Mouse (Mus musculus): Measurements from ENCODE around the gene Pard3b. TPM values are rescaled to one million over a fixed set of nuclear protein-coding genes. Genes with fewer than 3 reads are reported as not detected.
A peak's percentile ranks its signal among the peaks of the same experiment; 100 is the strongest.

The Pard3b gene
- total RNA-seq, 2 experiments from 2014 or later: 12.6 to 13.0 TPM

DNA sequence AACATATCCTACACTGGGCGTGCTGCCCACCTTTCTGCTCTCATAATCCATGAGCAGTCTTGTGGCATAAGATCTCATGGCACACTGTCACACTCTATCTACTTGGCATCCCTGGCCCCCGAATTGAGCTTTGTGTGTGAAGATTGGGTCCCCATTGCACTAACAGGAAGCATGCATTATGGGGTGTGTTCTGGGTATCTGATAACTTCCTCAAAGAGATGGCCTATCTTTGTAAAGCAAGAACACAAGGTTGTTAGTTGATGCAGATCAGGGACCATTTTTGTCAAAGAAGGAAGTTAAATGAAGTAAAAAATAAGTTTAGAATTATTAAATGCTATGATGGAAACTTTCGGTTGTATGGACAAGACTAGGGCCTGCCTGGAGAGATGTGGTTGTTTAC lies 755.9 kb downstream of the Pard3b start:
- no peak for DNase-seq

DNA sequence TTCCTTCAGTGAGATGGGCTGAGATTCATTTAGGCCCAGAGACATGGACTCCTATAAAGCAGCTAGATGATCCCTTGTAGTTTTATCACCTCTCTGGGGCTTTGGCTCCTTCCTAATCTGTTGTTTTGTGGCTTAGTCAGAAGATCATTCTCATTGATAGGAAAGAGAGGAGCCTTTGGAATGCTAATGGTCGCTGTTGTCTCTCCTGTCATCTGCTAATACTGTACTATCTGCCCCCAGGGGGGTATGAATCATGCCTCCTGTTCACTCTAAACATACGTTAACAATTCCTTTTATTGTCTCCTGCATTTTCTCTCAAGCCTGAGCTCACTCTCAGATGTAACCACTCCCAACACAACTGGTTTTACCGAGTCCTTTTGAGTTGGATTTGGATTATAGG lies 759.6 kb downstream of the Pard3b start:
- DNase-seq: no peak

DNA sequence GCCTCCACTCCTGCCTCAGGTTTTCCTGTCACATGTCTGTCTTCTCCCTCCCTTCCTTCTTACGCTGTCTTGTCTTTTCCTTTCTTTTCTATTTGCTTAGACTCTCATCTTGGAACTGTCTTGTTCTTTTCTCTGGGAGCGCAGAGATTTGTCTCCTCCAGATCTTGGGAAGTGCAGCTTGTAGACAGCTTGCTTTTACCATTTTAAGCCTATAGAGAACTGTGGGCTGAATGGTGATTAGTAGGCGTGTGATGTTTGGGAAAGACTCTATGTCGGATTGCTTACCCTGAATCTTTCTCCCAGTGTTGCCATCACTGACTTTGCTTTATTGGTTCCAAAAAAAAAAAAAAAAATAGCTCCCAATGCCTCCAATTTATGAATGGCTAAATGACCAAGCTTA lies 760.1 kb downstream of the Pard3b start:
- no peak for DNase-seq

DNA sequence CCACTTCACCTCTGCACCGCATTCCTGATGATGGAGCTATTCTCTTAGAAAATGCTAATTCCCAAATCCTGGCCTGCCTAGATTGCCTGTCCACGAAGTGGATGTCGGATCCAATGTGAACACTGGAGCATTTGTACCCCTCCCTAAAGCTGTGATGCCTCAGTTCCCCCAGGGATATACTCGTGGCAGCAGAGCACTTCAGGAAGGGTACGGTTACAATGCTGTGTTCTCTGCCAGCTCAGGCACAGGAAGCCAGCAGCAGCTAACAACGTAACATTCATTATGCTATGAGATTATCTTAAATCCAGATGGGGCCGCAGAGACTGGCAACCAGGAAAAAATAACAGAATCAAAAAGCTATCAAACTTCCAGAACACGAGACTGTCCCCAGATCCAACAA lies 766.4 kb downstream of the Pard3b start:
- DNase-seq: peak; percentile 14 to 41

DNA sequence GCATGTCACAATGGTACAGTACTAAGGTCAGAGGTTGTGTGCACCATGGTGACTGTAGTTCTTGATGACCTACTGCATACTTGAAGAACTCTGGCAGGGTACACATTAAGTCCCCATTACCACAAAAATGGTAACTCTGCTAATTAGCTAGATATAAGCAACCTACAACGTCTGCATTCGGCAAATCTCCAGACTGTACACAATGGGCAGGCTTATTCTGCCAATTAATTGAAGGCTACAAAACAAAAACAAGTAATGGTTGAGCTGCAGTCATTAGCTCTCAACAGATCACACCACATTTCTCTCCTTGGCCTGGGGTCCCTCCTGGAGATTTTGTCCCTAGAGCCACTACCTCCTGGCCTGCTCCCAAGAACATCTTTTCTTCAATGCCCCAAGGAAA lies 772.7 kb downstream of the Pard3b start:
- no peak for DNase-seq

DNA sequence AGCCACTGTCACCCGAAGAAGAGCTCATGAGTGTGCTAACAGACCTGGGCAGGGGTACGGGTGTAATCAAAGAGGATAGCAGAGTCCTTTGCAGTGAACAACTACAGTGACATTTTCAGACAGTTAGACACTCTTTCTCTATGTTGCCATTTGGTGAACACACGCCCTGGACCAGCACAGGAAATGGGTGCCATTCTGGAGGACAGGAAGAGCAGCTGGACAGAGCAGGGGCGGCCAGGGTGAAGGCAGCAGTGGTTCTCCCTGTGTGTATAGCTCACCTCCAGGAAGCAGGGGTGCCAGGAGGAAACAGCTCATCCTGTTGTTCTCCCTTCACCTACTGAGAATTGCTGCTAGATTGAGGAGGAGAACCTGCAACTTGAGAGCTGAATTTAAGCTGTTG lies 773.4 kb downstream of the Pard3b start:
- no peak for DNase-seq

DNA sequence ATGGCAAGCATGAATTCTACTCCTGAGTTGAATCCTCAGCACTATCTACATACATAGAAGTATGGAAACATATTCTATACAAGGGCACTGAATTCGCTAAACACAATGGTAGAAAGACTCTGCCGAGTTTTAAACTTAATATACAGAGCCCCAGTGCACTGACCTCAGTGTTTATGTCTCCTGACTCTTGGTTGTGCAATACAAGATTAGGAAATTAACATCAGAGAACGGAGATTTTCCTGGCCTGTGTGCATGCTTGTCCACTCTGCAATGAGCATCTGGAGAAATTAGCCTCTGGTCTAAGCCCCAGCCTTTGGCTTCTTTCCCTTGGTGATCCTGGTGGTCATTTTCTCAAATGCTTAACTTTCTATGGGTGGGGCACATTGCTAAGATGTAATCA lies 774.4 kb downstream of the Pard3b start:
- no peak for DNase-seq

DNA sequence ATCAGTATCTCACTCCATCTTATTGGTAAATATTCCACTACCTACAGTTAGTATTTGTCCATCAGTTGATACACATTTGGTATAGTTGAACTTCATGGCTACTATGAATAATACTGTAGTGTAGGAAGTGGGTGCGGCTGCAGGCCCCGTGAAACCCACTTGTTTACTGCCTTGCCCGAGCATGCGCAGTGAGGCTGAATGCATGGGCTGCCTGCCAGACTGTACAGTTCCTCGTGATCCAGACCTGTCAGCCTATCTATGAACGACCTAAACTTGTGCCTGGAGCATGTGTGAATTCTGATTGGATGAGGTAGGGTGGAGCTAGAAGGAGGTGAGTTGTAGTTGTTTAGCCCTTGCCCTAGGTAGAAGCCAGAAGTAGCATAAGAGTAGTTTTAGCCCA lies 775.9 kb downstream of the Pard3b start:
- no peak for DNase-seq

DNA sequence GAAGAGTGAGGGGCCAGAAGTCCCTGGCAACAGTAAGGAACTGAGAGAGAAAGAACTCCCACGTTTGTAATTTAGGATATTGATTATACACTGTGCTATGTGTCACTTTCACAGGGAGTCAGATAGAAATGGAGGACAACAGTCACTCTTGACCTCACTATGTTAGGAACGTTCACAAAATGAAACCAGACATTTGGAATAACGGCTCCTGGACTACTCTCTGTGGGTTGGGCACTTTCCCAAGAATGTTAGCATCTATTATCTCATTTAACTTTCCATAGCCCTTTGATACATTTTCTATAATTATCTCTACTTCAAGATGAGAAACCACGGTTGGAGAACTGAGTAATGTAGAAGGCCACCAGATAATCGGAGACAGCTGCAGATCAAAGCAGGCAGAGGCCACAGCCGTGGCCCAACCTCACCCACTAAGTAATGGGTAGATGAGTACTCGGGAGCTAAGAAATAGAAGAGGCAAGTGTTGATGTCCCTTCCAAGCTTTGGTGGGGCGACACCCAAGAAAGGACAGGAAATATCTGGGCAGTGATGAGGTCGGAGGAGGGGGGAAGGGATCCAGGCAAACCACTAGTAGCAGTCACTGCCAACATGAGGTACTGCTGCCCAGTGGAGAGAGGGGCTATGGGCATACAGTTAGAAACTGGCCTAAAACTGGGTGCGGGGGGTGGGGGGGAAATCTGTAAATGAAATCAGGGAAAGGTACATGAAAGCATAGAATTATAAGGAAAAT lies 778.2 kb downstream of the Pard3b start:
- DNase-seq: peak in 1 of 2 experiments; percentile 13

DNA sequence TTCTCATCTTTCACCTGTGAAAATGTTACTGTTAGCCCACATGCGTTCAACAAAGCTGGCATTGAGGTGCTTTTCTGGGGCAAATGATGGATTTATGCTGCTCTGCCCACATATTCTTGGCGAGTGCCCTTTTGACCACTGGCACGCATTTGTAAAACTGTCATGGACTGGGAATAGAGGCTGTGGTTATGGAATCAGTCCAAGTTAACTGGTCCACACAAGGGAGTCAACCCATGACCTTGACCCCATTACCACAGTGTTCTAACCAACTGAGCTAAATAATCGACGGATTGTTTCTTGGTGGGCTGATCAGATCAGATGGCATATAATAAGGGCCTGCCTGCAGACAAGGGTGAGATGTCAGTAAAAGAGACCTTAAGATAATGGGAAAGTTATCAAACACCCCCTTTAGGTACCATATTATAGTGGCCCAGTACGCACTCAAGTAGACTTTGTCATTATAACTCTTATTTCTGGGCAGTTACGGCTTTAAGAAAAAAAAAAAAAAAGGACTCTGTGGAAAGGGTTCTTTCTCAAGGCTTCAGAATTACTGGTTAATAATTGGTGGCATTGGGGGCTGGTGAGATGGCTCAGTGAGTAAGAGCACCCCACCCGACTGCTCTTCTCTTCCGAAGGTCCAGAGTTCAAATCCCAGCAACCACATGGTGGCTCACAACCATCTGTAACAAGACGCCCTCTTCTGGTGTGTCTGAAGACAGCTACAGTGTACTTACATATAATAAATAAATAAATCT lies 784.4 kb downstream of the Pard3b start:
- DNase-seq: no peak

DNA sequence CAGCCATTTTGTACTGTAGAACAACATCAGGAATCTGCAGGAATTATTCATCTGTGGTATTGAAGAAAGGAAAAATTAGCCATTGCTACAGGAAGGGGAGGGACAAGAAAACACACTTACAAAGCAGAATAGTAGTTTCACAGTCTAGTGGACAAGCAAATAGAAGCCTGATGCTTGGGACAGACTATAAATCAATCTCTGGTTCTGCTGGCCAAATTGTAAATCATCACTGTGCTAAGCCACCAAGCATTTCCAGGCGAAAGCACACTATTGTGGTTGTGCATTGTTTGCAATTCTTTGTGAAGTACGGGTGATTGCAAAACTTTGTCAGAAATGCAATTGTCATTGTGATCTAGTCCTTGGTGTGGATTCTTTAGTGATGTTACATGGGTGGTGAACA lies 786.7 kb downstream of the Pard3b start:
- no peak for DNase-seq

DNA sequence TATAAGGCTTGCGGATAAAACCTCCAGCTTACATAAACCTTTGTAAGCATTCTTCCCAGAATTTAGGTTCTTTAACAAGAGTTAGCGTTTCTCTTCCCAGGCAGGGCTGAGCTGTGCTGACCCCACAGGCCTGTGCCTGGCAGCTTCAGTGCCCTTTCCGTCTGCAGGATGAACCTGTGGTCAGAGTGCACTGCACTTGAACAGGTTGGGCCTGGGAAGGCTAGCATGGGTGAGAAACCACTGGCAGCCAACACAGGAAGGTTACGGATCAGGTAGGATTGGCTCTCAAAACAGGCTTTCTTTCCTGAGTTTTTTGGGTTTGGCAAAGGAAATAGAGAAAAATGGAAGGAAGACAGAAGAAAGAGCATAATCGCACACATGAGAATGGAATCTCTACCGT lies 790.1 kb downstream of the Pard3b start:
- no peak for DNase-seq

DNA sequence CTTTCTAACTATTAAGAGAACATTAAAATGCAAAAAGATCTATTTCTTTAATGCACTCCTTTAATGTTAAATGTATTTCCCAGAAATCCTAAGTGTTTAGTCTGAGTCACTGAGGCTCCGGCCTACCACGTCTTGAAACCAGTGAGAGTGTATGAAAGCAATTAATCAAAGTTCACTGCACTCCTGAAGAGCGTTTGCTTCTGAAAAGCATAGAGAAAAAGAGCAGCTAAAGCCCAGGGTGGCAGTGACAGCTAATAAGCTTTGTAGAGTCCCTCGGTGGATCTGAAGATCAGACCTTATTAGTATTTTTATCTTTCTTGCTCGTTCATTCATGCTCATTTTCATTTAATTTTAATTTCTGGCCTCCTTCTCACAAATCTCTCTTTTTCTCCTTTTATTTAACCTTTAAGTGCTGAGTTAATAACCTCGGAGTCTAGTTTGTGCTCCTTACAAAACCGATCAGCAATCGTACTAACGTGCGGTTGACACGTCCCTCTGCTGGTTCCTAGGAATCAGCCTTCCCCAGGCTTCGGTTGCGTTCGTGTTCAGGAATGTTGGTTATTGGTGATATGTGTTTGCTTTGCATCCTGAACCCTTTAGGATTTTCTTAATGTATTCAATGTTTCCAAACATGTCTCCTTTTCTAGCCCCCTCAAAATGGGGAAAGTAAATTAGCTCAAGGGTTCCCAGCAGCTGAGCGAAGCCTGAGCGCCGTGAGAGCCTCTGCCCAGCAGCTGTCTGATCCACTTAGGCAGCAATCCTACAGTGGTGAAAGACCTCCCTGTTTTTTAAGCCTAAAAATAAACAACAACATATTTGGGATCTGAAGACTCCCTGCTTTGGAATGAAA lies 790.9 kb downstream of the Pard3b start:
- no peak for DNase-seq

DNA sequence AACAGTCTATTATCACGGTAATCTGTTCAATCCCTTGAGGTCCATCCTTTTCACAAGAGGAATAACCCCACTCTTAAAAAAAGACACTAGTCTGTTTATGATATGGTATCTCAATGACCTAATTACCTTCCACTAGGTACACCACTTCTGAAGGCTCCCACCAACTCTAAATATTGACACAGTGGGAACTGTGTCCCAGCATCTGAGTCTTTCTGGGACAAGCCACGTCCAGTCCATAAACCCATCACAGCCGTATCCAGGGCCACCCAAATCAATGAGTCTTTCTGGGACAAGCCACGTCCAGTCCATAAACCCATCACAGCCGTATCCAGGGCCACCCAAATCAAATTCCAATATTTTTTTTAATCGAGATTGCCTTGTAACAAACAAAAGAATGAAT lies 792.4 kb downstream of the Pard3b start:
- DNase-seq: no peak

DNA sequence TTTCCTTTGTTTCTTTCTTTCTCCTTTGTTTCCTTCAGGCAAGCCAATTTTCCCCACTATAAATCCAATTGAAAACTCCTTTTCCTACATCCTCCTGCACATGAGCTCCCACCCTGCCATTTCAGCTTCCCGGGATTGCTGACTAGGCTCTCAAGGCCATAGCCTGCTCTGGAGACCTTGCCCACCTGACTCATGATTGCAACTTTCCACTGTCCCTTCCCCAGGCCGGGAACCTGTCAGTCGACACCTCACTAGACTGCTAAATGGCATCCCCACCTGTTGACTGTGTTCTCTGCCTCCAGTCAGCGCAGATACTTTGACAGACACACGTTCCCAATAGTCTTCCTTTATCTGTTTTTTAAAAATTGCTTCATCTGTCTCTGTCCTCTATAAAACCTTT lies 795.3 kb downstream of the Pard3b start:
- no peak for DNase-seq

DNA sequence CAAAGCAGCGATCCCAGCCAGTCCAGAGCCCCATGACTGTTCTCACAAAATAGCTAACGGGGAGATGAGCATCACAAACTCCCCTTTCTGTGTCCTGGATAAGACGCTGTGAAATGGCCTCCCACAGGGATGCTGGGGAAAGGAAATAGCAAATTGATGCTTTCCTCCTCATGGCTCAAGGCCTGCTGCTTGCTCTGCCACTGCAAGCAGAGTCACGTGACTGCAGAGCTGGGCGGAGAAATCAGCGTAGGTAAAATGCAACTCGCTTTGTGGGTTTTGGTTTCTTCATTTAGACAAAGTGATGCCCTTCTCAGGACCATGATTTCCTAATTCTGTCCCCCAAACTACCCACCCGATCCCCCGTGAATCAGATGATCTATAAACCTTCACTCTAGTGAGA lies 797.2 kb downstream of the Pard3b start:
- DNase-seq: no peak

DNA sequence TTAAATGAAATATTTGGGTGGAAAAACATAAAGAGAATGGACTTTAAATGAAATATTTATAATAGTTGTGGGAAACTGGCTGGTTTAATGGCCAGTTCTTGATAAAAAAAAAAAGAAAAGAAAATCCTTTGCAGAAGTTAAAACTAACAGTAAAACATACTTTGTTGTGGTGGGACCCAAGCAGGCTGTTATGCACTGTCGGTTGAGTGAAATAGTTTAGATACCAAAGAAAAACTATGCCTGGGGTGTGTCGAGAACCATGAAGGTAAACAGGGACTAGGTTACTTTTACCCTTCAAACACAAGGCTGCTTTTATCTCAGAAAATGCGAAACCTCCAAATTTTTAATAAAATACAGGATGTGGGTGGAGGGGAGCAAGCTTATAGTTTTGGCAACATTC lies 797.7 kb downstream of the Pard3b start:
- no peak for DNase-seq

DNA sequence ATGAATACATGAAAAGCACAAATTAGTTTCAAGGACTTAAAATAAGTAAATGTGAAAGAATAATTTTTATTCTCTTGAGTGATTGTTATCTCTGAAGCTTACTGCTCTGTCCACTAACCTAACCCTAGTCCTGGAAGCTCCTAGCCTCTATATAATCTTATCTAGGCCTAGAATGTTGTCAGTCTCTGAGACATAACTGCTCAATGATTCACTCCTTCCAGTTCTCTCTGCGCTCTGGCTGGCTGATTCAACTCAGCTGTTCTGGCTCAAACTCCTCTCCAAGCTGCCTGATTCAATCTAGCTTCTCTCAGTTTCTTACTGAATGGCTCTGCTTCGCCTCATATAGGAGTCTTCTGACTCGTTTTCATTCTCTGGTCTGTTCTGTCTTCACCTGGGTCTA lies 798.9 kb downstream of the Pard3b start:
- DNase-seq: peak; percentile 8 to 16

DNA sequence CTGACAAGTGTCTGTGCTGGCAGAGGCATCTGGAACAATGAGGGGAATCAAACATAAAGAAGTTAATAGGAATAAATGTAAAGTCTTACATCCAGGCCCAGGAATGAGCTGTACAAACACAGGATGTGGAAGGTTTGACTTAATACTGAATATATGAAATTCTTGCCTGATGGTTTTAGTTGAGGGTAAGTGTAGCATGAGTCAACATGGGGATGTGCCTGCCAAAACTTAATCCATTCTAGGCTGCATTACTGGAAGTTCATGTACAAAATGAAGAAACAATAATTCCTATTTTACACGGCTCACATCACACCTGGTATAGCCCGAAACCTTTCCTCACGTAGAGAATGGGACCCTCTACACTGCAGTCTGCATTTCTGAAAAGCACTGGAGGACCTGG lies 805.8 kb downstream of the Pard3b start:
- DNase-seq: no peak

DNA sequence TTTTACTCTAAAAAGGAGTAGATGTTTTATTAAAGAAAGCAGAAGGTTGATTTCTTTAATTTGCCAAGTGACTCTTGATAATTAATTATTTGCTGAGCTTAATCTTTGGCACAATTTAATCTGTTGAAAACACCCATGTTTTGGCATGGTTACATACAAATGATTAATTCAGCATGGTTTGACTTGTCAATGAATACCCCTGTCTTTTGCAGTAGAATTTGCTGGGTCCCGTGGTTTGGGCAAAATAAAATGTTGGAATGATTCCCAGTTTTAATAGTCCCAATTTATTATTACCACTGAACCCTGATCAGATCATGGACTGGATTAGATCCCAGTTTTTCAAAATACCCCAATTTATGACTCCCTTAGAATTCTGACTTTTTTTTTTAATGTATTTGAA lies 808.2 kb downstream of the Pard3b start:
- no peak for DNase-seq

DNA sequence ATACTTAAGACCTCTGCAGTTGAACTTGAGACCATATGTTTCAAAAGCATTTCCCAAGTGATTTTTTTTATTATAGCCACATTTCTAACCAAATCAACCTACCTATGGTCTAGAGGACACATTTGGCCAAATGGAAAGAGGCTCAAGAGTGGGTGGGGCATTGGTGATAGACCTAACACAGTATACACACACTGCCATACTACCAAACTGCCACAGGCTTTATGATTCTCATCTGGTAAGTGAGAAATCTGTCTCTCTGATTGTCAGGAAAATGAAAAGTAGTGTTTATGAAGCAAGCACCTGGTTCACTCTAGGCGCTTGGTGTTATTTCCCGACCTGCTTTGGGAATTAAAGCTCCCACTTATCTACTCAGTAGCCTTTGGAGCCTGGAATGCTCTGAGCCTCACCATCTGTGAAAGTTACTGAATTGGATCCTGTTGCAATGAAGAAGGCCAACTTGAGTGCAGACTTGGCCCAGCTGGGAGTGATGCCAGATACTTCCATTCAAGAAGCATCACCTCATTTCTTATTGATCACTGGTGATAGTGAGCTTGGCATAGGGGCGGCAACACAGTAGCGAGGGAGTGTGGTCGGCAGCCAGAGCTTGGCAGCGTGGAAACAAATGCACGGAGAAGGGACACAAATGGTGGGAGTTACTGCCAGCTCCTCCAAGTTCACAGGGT lies 810.7 kb downstream of the Pard3b start:
- no peak for DNase-seq

DNA sequence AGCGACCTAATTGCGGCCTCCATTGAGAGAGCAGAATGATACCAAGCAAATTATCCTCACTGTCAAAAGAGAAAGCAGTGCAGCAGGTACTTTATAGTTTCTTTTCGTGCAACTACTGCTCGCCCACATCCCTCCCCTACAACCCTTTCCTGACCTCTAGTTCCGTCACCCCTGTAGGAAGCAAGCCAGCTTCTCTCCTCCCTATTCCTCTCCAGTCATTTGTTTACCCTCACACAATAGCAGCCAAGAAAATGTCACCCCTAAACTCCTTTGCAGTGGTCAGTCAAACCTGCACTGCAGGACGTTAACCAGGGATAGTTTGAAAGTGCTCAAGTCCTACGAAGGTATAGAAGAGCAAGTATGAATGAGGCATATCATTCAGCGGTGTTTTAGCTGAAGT lies 826.9 kb downstream of the Pard3b start:
- peak in 1 of 2 experiments; percentile 9 for DNase-seq
